Mouse (Mus musculus) forebrain, embryonic 10.5 days (tissue): Measurements from ENCODE around the gene Gm6904. TPM values are rescaled to one million over a fixed set of nuclear protein-coding genes. Genes with fewer than 3 reads are reported as not detected.
"Not testable (repeated sequence)": the region's sequence is repeated elsewhere in the genome, so short reads cannot be mapped to it uniquely, and the experiment has no call there.

Source experiments
- DNase-seq: peaks from one replicate; pipeline ENCODE4 v3.0.0-alpha.2; 2017; ENCODE audit warnings: low spot score; ENCODE audit errors: extremely low spot score
- H3K27ac ChIP-seq: fragments of 300-500 bp; sonication (generic); 2 replicates; pipeline ENCODE4 v1.5.1; 2016; ENCODE audit warnings: mild to moderate bottlenecking
- H3K27me3 ChIP-seq: fragments of 300-500 bp; sonication (generic); 2 replicates; pipeline ENCODE4 v1.6.1; 2016; ENCODE audit warnings: mild to moderate bottlenecking; ENCODE audit not compliant: poor library complexity, severe bottlenecking
- H3K36me3 ChIP-seq: fragments of 300-500 bp; sonication (generic); replicated peaks from 2 replicates; pipeline ENCODE4 v1.6.1; 2016; ENCODE audit warnings: mild to moderate bottlenecking, moderate library complexity
- H3K4me1 ChIP-seq: fragments of 300-500 bp; sonication (generic); 2 replicates; pipeline ENCODE4 v1.6.1; 2016
- H3K4me3 ChIP-seq: fragments of 300-500 bp; sonication (generic); 2 replicates; pipeline ENCODE4 v1.5.1; 2016; ENCODE audit warnings: mild to moderate bottlenecking, moderate library complexity
- H3K9me3 ChIP-seq: fragments of 300-500 bp; sonication (generic); 2 replicates; pipeline ENCODE4 v1.6.1; 2016; ENCODE audit warnings: mild to moderate bottlenecking, moderate library complexity
- WGBS: fragments of 180-500 bp; shearing (Covaris S2); methylation state at CpG from one replicate; pipeline ENCODE4 v1.1.7; 2016; 5-methylcytosine and 5-hydroxymethylcytosine counted together
- polyA plus RNA-seq: library from polyadenylated mRNA; unstranded; fragments of >200 nt; fragmentation: Nextera tagmentation; extraction: Ambion mirVana; gene quantifications from 2 replicates; pipeline ENCODE4 v1.2.1, GENCODE M21; 2016

The Gm6904 gene
- not detected in 2 replicates for polyA plus RNA-seq

- no peaks in the 10 kb centered on the region for H3K27me3 ChIP-seq
- H3K4me1 ChIP-seq = no peaks in the 10 kb centered on the region
- WGBS = 90% methylated on average over 3 of the region's 3 CpGs
- no peaks in the 10 kb centered on the region for H3K36me3 ChIP-seq
- no peak within 1 kb of the TSS for H3K4me3 ChIP-seq
- H3K9me3 ChIP-seq = no peaks in the 10 kb centered on the region
- DNase-seq = no peak
- no peak within 1 kb of the TSS for H3K27ac ChIP-seq
Observed at GRCm38 (mm10) chr14:59260056-59260455, at the start of gene Gm6904. Gene Gm6904, minus strand, starts transcription at chr14:59260216.

- H3K4me1 ChIP-seq, H3K27ac ChIP-seq, H3K4me3 ChIP-seq, H3K36me3 ChIP-seq, DNase-seq, H3K27me3 ChIP-seq, H3K9me3 ChIP-seq: not testable (repeated sequence)
- 68% methylated on average over 1 of the region's 1 CpGs for WGBS
Observed at GRCm38 (mm10) chr14:59297391-59297790, 37.4 kb upstream of the Gm6904 start, which contains the start of gene Phf11a. Gene Phf11a, minus strand, starts transcription at chr14:59297522.

DNA sequence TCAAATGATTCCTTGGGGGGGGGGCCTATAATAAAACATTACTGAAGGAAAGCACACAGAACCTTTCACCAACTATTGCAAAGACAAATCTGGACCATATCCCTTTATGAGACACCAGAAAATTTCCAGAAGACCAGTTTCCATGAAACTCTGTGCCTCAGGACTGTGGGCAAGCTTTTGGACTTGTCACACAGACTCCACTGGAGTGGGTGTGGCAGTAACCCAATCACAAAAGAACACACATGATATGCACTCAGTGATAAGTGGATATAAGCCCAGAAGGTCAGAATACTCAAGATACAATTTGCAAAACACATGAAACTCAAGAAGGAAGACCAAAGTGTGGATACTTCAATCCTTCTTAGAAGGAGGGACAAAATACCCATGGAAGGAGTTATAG is 31.8 kb upstream of the Gm6904 start:
- not testable (repeated sequence) for H3K36me3 ChIP-seq, H3K9me3 ChIP-seq, H3K27ac ChIP-seq, H3K4me3 ChIP-seq, H3K27me3 ChIP-seq, H3K4me1 ChIP-seq, DNase-seq

DNA sequence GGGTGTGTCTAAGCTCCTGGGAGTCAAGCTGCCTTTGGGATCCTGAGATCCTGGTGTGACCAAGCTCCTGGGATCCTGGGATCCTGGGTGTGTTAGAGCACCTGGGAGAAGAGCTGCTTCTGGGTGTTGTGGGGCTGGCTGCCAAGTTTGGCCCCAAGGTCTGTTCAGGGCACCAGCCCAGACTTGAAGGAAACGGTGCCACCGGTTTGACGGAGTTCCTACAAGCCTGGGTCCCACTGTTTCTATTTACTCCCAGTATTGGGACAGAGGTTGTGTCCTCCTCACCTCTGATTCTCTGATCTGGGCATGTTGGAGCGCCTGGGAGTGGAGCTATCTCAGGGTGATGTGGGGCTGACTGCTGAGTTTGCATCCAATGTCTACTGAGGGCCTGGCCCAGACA is 14.9 kb upstream of the Gm6904 start:
- not testable (repeated sequence) for H3K27ac ChIP-seq, H3K4me1 ChIP-seq, H3K9me3 ChIP-seq, H3K36me3 ChIP-seq, DNase-seq, H3K27me3 ChIP-seq, H3K4me3 ChIP-seq
- WGBS = 82% methylated on average over 4 of the region's 4 CpGs

DNA sequence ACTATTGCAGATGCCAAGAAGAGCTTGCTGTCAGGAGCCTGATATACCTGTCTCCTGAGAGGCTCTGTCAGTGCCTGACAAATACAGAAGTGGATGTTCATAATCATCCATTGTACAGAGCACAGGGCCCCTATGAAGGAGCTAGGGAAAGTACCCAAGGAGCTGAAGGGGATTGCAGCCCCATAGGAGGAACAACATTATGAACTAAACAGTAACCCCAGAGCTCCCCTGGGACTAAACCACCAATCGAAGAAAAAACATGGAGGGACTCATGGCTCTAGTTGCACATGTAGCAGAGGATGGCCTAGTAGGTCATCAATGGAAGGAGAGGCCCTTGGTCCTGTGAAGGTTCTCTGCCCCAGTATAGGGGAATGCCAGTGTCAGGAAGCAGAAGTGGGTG is 4.2 kb downstream of the Gm6904 start:
- H3K27me3 ChIP-seq, H3K36me3 ChIP-seq, H3K4me1 ChIP-seq, H3K9me3 ChIP-seq, DNase-seq, H3K4me3 ChIP-seq, H3K27ac ChIP-seq: not testable (repeated sequence)
- WGBS = 89% methylated on average over 1 of the region's 1 CpGs

DNA sequence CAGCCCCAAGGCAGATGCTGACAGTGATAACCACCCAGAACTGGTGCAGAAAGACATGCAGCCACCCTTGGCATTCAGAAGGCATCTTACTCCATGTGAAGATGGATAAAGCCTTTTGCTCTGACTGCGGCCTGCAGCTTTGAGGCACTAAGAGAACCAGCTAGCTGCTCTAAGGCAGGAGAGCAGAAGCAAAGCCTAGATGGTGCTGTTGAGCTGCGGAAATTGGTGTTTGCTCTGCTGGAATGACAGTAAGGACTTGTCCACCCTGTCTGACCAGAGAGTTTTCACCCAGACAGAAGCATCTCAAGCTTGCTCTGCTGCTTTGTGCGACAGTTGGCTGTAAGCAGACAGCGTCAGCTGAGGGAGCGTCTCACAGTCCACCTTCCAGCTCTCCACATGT is 9.7 kb downstream of the Gm6904 start:
- H3K4me3 ChIP-seq, DNase-seq, H3K36me3 ChIP-seq, H3K27ac ChIP-seq, H3K9me3 ChIP-seq, H3K4me1 ChIP-seq, H3K27me3 ChIP-seq: not testable (repeated sequence)
- WGBS = 70% methylated on average over 5 of the region's 5 CpGs

GRCm38 (mm10) chr14:59233635-59234034 is 26.4 kb downstream of the Gm6904 start:
- peaks cover 11% of the 10 kb centered on the region for H3K9me3 ChIP-seq
- peaks cover 100% of the 10 kb centered on the region for H3K36me3 ChIP-seq
- no peak overlapping the region for H3K4me3 ChIP-seq
- H3K27ac ChIP-seq = no peak overlapping the region
- WGBS = 94% methylated on average over 9 of the region's 9 CpGs
- H3K4me1 ChIP-seq = no peaks in the 10 kb centered on the region
- no peak for DNase-seq
- H3K27me3 ChIP-seq = no peaks in the 10 kb centered on the region

DNA sequence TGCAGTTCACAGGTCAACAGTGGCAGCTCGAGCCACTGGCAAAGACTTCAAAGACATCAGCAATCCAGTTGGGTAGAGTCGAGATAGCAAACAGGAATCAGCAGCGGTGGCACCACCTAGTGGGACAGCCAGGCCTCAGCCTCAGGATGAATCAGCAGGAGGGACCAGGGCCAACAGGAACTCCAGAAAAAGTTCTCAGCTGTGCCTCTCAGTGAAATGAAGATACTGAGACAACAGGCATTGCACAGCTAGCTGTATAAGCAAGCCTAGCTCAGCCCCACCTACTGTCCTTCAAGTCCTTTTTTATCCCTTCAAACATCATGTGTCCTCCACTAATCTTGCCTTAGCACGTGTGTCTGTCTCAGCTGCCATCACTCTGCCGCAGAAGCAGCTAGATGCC is 28.0 kb downstream of the Gm6904 start:
- Histone ChIP-seq H3K36me3 (peaks cover 100% of the 10 kb centered on the region), H3K4me1 (no peaks in the 10 kb centered on the region), H3K27ac (no peak overlapping the region), H3K27me3 (no peaks in the 10 kb centered on the region), H3K4me3 (no peak overlapping the region), H3K9me3 (no peaks in the 10 kb centered on the region)
- 77% methylated on average over 5 of the region's 5 CpGs for WGBS
- no peak for DNase-seq

DNA sequence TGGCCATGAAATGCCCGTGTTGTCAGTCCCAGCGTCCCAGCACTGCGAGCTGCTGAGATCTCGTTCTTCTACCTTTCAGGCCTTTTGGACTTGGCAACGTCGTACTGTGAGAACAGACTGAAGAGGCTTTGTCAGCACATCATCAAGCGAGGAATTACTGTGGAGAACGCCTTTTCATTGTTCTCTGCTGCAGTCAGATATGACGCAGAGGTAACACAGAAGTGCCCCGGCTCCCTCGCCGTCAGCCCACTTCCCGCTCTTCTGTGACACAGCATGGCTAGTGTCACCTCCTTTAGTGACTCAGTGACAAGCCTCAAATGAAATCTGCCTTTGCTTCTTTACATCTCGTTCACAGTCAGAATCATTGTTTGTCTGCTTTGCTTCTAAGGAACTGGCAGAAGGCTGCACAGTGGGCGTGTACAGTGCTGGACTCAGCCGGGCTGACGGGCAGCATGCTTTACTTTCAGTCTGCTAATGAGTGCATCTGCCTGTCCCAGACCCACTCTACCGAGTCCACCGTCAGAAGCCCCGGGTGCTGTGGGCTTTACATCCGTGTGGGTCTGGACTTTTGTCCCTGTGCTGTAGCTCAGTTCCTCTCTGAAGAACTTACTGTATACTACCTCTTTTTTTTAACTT is 29.6 kb downstream of the Gm6904 start:
- peaks cover 100% of the 10 kb centered on the region for H3K36me3 ChIP-seq
- H3K4me3 ChIP-seq = no peak overlapping the region
- H3K27ac ChIP-seq = no peak overlapping the region
- DNase-seq = no peak
- WGBS = 93% methylated on average over 21 of the region's 21 CpGs
- no peaks in the 10 kb centered on the region for H3K4me1 ChIP-seq
- H3K9me3 ChIP-seq = no peaks in the 10 kb centered on the region
- no peaks in the 10 kb centered on the region for H3K27me3 ChIP-seq

DNA sequence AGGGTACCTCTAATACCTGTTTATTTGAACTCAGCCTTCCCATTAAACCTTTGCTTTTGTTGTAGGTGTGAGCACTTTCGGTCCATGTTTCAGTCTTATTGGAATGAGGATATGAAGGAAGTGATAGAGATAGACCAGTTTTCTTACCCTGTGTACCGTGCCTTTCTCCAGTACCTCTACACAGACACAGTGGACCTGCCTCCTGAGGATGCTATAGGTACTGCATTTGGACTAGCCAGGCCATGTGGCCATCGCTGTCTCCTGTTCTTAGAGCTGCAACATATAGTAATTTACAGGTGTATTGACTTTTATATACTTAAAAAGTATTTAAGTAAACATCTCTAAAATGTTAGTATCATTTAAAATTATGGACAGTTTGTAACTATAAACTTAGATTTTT is 30.2 kb downstream of the Gm6904 start:
- Histone ChIP-seq H3K36me3 (peaks cover 100% of the 10 kb centered on the region), H3K27ac (no peak overlapping the region), H3K9me3 (no peaks in the 10 kb centered on the region), H3K27me3 (no peaks in the 10 kb centered on the region), H3K4me1 (no peaks in the 10 kb centered on the region), H3K4me3 (no peak overlapping the region)
- 93% methylated on average over 3 of the region's 3 CpGs for WGBS
- no peak for DNase-seq

DNA sequence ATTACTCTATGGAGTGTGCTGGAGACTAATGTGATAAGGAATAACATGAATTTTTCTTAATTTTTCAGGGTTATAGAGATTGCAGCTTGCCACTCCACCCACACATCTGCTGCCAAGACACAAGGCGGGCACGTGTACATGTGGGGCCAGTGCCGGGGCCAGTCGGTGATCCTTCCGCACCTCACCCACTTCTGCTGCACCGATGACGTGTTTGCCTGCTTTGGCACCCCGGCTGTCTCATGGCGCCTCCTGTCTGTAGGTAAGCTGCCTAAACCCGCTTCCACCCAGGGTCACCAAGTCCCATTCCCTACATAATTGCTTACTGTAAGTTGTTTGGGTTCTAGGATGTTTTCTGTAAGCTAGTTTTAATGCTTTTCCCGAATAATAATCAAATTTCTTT is 33.8 kb downstream of the Gm6904 start:
- Histone ChIP-seq H3K36me3 (peaks cover 100% of the 10 kb centered on the region), H3K4me3 (no peak overlapping the region)
- 96% methylated on average over 11 of the region's 11 CpGs for WGBS

GRCm38 (mm10) chr14:59219241-59219640 is 40.8 kb downstream of the Gm6904 start:
- Histone ChIP-seq H3K9me3 (no peaks in the 10 kb centered on the region), H3K27ac (no peak overlapping the region), H3K4me3 (no peak overlapping the region), H3K27me3 (no peaks in the 10 kb centered on the region), H3K36me3 (peaks cover 98% of the 10 kb centered on the region), H3K4me1 (no peaks in the 10 kb centered on the region)
- 91% methylated on average over 3 of the region's 3 CpGs for WGBS
- no peak for DNase-seq

More for the DNA sequence above, 33.8 kb downstream of the Gm6904 start:
- no peaks in the 10 kb centered on the region for H3K4me1 ChIP-seq
- no peak for DNase-seq
- H3K27me3 ChIP-seq = no peaks in the 10 kb centered on the region
- H3K27ac ChIP-seq = no peak overlapping the region
- no peaks in the 10 kb centered on the region for H3K9me3 ChIP-seq

GRCm38 (mm10) chr14:59209816-59210215 is 50.2 kb downstream of the Gm6904 start:
- H3K27ac ChIP-seq = no peak overlapping the region
- H3K9me3 ChIP-seq = no peaks in the 10 kb centered on the region
- WGBS = 94% methylated on average over 2 of the region's 2 CpGs
- no peak for DNase-seq
- H3K27me3 ChIP-seq = no peaks in the 10 kb centered on the region
- H3K4me1 ChIP-seq = peaks cover 28% of the 10 kb centered on the region
- peaks cover 55% of the 10 kb centered on the region for H3K36me3 ChIP-seq
- H3K4me3 ChIP-seq = no peak overlapping the region

- no peak overlapping the region for H3K27ac ChIP-seq
- H3K4me3 ChIP-seq = no peak overlapping the region
- DNase-seq = no peak
- H3K27me3 ChIP-seq = no peaks in the 10 kb centered on the region
- H3K36me3 ChIP-seq = peaks cover 47% of the 10 kb centered on the region
- no peaks in the 10 kb centered on the region for H3K9me3 ChIP-seq
- WGBS = 94% methylated on average over 7 of the region's 7 CpGs
- peaks cover 36% of the 10 kb centered on the region for H3K4me1 ChIP-seq
Observed at GRCm38 (mm10) chr14:59209003-59209402, 51.0 kb downstream of the Gm6904 start.
